Mouse (Mus musculus): ENCODE results near the gene Slc39a8.

The Slc39a8 gene

DNA sequence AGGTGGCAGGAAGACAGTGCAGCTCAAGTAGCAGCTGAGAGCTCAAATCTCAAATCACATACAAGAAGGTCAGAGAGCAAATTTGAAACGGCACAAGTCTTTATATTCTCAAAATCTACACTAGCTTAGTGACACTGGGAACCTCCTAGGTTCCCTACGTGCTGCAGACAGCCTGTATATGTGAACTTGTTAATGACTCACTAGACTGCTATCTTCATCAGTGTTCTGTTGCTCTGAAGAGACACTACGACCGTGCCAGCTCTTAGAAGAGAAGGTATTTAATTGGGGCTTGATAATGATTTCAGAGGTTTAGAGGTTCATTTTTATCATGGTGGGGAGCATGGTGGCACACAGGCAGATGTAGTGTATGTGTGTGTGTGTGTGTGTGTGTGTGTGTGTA, 94.2 kb downstream of the Slc39a8 start:
- DNase-seq = no peak

DNA sequence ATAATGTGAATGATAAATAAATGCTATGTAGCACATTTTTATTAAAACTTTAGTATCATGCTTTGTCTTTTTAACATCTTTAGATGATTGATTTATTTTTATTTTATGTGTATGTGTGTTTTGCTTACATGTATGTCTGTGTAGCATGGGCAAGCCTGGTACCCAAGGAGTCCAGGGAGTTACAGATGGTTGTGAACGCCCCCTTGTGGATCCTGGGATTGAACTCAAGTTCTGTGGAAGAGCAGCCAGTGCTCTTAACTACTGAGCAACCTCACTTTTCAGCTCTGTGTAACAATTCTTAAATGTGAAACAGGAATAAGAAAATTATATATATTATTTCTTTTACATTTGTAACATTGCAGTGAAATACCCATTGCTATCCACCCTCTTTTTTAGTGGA, 101.7 kb downstream of the Slc39a8 start:
- peak; percentile 18 for DNase-seq

- peak; percentile 18 for DNase-seq
These were observed 103.1 kb downstream of the Slc39a8 start for GRCm38 (mm10) chr3:135928184-135928583.

DNA sequence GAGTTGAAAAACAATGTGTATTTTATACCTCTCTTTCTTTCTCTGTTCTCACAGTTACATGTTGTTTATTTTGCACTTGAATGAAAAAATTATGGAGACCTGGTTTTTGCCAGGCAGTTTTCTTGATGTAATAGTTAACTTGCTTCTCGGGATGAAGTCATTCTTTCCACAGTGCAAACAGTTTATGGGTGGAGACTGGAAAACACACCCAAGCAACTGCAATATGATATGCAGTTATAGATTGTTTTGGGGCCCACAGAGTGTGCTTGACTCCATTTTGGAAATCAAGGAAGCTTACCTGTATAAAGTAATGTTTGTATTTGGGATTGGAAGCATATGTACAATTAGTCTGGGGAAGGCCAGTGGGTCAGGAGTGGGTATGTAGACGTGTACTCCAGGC, 112.4 kb downstream of the Slc39a8 start:
- DNase-seq = no peak

Data from thymus, postnatal 14 days (tissue).